Mouse (Mus musculus): ENCODE measurements at regions not wholly inside any gene's neighbourhood (a gene's known extent, or its start where the extent isn't known, plus 50 kb on each side); places are given as distances from the start of the nearest gene placed in this dataset.
A peak's percentile ranks its signal among the peaks of the same experiment; 100 is the strongest.

GRCm38 (mm10) chr10:46905337-46905736, 1327.7 kb downstream of the Hace1 start:
- no peak for DNase-seq (ENCODE audit: low spot score in 2 of 2)

DNA sequence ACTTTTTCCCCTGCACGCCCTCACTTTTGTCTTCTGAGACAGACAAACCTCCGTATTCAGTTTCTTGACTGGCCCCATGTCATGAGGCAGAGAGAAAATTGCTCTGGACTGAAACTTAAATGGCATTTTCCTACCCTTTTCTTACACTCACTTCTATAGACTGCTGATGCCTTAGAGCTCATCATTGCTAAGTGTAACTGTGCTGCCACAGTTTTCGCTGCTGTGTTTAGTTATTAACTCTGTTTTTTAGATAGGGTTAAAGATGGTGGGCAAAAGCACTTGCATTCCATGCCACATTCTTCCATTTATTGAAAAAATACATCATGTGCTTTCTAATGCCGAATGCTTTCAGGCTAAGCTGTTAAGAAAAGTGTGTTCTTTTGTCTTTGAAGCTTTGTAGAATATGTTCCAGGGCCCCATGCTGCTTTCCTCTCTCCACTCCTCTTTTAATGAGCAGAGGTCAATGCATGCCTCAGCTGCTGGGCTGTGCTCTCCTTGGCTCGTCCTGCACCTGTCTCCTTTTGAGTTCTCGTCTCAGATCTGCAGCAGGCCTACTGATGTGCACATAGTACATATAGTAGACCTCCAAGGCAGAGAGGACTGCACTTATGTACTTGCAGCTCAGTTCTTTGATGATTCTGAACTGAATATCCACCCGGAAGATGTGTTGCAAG, 1345.0 kb downstream of the Hace1 start:
- no peak for DNase-seq (ENCODE audit: low spot score in 2 of 2)

GRCm38 (mm10) chr10:46934311-46934710, 1356.7 kb downstream of the Hace1 start:
- no peak for DNase-seq (ENCODE audit: low spot score in 2 of 2)

DNA sequence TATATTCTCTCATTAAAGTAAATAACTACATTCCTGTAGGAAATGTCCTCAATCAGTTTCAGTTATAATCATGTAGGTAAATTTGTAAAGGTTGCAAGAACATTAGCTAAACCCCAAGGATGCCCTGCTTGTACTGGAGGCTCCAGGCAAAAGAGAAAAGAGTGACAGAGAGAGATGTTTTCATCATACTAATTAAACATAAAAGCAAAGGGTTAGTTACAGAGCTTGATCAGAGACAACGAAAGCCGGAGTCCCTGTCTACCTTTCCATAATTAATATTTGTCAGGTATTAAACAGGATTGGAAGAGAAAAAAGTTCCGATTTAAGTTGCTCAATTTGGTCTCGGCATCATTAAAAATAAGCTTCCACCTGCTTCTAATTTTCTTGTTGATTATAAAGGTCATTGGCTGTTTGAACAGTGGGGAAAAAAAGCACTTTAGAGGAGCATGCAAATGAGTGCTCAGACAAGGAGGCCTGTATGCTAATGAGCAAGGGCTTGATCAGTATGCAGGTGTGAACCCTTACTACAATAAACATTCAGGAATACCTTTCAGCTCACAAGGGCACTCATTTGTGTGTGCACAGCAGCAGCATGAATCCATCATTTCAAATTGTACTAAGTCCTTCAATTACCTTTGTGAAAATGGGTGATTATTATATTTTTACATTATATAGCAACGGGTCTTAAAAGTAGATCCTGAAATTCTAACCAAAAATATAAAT, 1358.8 kb downstream of the Hace1 start:
- DNase-seq (ENCODE audit: low spot score in 2 of 2) = no peak

- no peak for DNase-seq (ENCODE audit: low spot score in 2 of 2)
Observed at GRCm38 (mm10) chr10:46939338-46939737, 1361.7 kb downstream of the Hace1 start.

GRCm38 (mm10) chr10:46939819-46940218, 1362.2 kb downstream of the Hace1 start:
- DNase-seq (ENCODE audit: low spot score in 2 of 2) = no peak

- no peak for DNase-seq (ENCODE audit: low spot score in 2 of 2)
Observed at GRCm38 (mm10) chr10:46952940-46953339, 1375.3 kb downstream of the Hace1 start.

- no peak for DNase-seq (ENCODE audit: low spot score in 2 of 2)
Observed at GRCm38 (mm10) chr10:46954701-46955100, 1377.1 kb downstream of the Hace1 start.

- DNase-seq (ENCODE audit: low spot score in 2 of 2) = no peak
Observed at GRCm38 (mm10) chr10:46980410-46980809, 1402.8 kb downstream of the Hace1 start.

GRCm38 (mm10) chr10:46999701-47000100, 1422.1 kb downstream of the Hace1 start:
- DNase-seq (ENCODE audit: low spot score in 2 of 2) = no peak

DNA sequence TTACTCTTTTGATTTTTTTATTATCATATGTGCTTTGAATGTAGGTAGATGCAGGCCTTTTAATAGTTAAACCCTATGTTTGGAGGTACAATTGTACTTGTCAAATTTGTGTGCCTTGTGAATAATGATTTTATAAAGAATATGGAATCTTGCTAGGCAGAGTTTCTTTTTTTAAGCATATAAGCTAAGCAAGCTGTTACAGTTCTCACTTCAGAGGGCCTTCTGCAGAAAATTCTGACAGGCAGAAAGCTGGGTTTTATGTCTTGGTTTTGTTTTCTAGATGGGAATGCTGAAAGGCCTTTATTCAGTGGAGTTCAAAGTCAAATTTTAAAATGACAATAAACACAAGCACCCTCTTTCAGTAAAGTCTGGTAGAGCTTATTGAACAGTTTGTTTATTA, 1451.1 kb downstream of the Hace1 start:
- DNase-seq (ENCODE audit: low spot score in 2 of 2) = no peak

DNA sequence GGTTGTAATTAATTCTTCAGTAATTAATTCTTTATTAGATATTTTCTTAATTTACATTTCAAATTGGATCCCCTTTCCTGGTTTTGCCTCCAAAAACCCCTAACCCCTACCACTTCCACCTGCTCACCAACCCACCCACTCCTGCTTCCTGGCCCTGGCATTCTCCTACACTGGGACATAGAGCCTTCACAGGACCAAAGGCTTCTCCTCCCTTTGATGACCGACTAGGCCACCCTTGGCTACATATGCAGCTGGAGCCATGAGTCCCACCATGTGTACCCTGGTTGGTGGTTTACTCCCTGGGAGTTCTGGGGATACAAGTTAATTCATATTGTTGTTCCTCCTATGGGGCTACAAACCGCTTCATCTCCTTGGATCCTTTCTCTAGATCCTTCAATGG, 1477.0 kb downstream of the Hace1 start:
- no peak for DNase-seq (ENCODE audit: low spot score in 2 of 2)

DNA sequence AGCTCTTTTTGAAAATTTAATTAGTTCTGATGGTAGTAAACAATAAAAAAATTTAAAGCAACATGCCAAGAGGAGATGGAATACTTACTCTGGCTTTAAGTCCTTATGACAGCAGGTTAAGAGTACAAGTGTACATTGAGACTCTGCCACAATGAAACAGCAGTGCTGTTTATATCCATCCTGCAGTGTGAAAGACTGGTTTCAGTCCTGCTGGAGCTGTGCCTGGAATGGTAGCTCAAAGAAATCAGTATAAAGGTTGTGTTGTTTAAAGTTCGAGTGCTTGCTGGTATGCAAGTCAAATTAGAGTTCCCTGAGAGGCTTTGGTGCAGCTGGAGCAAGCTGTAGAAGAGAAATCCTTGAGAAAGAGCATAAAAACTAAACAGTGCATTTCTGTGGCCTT, 1524.9 kb downstream of the Hace1 start:
- DNase-seq (ENCODE audit: low spot score in 2 of 2) = peak in 1 of 2 experiments; percentile 2

All from left cerebral cortex, adult 18-20 months (tissue).